Mouse (Mus musculus): ENCODE data around the gene Scand1. TPM values are rescaled to one million over a fixed set of nuclear protein-coding genes. Genes with fewer than 3 reads are reported as not detected.

The Scand1 gene
- polyA plus RNA-seq, 1 experiment from 2014 or later = 57.4 TPM

GRCm38 (mm10) chr2:156304351-156304750, 8.2 kb downstream of the Scand1 start:
- Histone ChIP-seq H3K9me3 (replicated peaks) (no peaks in the 10 kb centered on the region), H3K9ac (no peak overlapping the region), H3K4me2 (no peak overlapping the region), H3K36me3 (peaks cover 52% of the 10 kb centered on the region), H3K27me3 (replicated peaks) (no peaks in the 10 kb centered on the region), H3K27ac (no peak overlapping the region), H3K4me3 (no peak overlapping the region), H3K4me1 (peaks cover 10% of the 10 kb centered on the region)
- no peak for ATAC-seq
- WGBS (ENCODE audit: insufficient replicate concordance) = 81% methylated on average over 4 of the region's 4 CpGs

GRCm38 (mm10) chr2:156302063-156302462, 10.4 kb downstream of the Scand1 start:
- Histone ChIP-seq H3K27me3 (replicated peaks) (no peaks in the 10 kb centered on the region), H3K9me3 (replicated peaks) (no peaks in the 10 kb centered on the region), H3K9ac (no peak overlapping the region), H3K27ac (no peak overlapping the region), H3K36me3 (peaks cover 61% of the 10 kb centered on the region), H3K4me1 (peaks cover 10% of the 10 kb centered on the region), H3K4me3 (no peak overlapping the region), H3K4me2 (no peak overlapping the region)
- ATAC-seq = no peak
- WGBS (ENCODE audit: insufficient replicate concordance) = 63% methylated on average over 4 of the region's 4 CpGs

DNA sequence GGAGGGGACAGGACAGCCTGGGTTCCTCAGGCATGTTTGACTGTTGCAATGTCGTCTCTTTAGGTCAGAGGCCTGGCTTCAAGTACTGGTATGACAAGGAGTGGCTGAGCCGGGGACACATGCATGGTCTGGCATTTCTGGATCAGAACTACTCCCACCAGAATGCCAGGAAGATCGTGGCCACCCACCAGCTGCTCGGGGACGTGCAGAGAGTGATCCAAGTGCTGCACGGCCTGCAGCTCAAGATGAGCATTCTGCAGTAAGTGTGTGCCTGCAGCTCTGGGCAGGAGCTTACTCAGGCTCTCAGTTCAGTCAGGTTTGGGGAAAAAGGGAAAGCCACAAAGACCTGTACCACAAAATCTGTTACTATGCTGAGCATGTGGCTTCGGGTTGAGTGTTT, 14.0 kb downstream of the Scand1 start:
- Histone ChIP-seq H3K36me3 (peaks cover 70% of the 10 kb centered on the region), H3K9ac (no peak overlapping the region), H3K4me1 (peaks cover 10% of the 10 kb centered on the region), H3K9me3 (replicated peaks) (no peaks in the 10 kb centered on the region), H3K27ac (no peak overlapping the region), H3K4me2 (no peak overlapping the region), H3K4me3 (no peak overlapping the region), H3K27me3 (replicated peaks) (no peaks in the 10 kb centered on the region)
- 80% methylated on average over 7 of the region's 7 CpGs for WGBS (ENCODE audit: insufficient replicate concordance)
- ATAC-seq = no peak

GRCm38 (mm10) chr2:156297653-156298052, 14.9 kb downstream of the Scand1 start:
- no peak overlapping the region for H3K4me3 ChIP-seq
- H3K9me3 ChIP-seq (replicated peaks) = no peaks in the 10 kb centered on the region
- no peak overlapping the region for H3K4me2 ChIP-seq
- WGBS (ENCODE audit: insufficient replicate concordance) = 76% methylated on average over 3 of the region's 3 CpGs
- H3K4me1 ChIP-seq = peaks cover 10% of the 10 kb centered on the region
- no peak for ATAC-seq
- H3K36me3 ChIP-seq = peaks cover 72% of the 10 kb centered on the region
- no peak overlapping the region for H3K27ac ChIP-seq
- H3K9ac ChIP-seq = no peak overlapping the region
- no peaks in the 10 kb centered on the region for H3K27me3 ChIP-seq (replicated peaks)

- H3K4me3 ChIP-seq = no peak overlapping the region
- H3K9ac ChIP-seq = no peak overlapping the region
- 86% methylated on average over 3 of the region's 3 CpGs for WGBS (ENCODE audit: insufficient replicate concordance)
- no peak overlapping the region for H3K27ac ChIP-seq
- no peak for ATAC-seq
- H3K4me2 ChIP-seq = no peak overlapping the region
- H3K9me3 ChIP-seq (replicated peaks) = no peaks in the 10 kb centered on the region
- no peaks in the 10 kb centered on the region for H3K27me3 ChIP-seq (replicated peaks)
- H3K36me3 ChIP-seq = peaks cover 70% of the 10 kb centered on the region
- H3K4me1 ChIP-seq = no peaks in the 10 kb centered on the region
Observed at GRCm38 (mm10) chr2:156296190-156296589, 16.3 kb downstream of the Scand1 start.

DNA sequence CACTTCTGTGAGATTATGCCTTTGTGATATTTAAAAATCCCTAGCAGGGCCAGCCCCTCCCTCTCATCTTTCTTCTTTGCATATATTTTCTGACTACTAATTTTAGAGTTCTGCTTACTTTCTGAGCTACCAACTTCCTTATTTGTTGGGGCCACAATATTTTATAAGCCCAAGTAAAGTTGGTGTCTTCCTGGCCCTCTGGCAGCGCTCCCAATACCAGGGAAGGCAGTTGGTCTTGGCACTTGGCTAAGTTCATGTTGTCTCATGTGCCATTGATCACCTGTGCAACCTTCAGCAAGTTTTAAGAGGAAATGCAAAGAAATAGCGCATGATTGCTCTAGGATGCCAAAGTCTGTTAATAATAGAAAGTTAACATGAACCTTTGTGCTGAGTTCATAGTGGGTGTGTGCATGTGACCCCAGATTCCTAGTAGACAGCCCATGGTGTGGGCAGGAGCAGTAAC, 16.9 kb downstream of the Scand1 start:
- Histone ChIP-seq H3K4me1 (no peaks in the 10 kb centered on the region), H3K36me3 (peaks cover 71% of the 10 kb centered on the region), H3K27ac (no peak overlapping the region), H3K9me3 (replicated peaks) (no peaks in the 10 kb centered on the region), H3K4me3 (no peak overlapping the region), H3K9ac (no peak overlapping the region), H3K27me3 (replicated peaks) (no peaks in the 10 kb centered on the region), H3K4me2 (no peak overlapping the region)
- ATAC-seq = no peak
- 86% methylated on average over 2 of the region's 2 CpGs for WGBS (ENCODE audit: insufficient replicate concordance)

- Histone ChIP-seq H3K9me3 (replicated peaks) (no peaks in the 10 kb centered on the region), H3K9ac (no peak overlapping the region), H3K4me1 (no peaks in the 10 kb centered on the region), H3K27ac (no peak overlapping the region), H3K4me3 (no peak overlapping the region), H3K27me3 (replicated peaks) (no peaks in the 10 kb centered on the region), H3K4me2 (no peak overlapping the region), H3K36me3 (peaks cover 73% of the 10 kb centered on the region)
- no peak for ATAC-seq
- WGBS (ENCODE audit: insufficient replicate concordance) = 54% methylated on average over 1 of the region's 1 CpGs
Observed at GRCm38 (mm10) chr2:156291998-156292397, 20.5 kb downstream of the Scand1 start.

DNA sequence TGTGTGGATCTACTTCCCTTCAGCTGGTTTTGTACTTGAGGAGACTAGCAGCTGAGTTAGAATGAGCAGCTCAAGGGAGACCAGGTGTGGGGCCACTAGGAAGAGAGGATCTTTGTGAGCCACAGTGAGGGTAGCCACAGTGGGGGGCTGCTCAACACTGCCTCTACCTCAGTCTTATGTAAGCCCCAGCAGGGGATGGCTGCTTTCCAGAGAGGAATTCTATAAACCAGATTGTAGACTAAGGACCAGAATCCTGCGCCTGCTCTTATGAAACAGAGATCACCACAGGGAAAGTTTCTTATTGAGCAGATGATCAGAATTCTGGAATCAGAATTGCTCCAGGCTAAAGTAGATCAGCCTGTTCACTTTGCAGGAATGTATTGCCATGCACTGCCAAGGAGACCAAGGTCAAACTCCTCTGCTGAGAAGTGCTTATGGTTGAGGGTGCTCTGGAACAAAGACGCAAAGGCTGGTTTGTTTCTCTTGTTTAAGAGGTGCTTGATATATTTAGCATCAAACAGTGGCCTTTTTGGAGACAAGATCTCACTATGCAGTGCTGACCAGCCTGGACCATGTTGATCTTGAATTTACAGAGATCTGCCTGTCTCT, 22.8 kb downstream of the Scand1 start:
- Histone ChIP-seq H3K4me3 (no peak overlapping the region), H3K27me3 (replicated peaks) (no peaks in the 10 kb centered on the region), H3K4me2 (no peak overlapping the region), H3K9me3 (replicated peaks) (no peaks in the 10 kb centered on the region), H3K36me3 (peaks cover 76% of the 10 kb centered on the region), H3K27ac (no peak overlapping the region), H3K9ac (no peak overlapping the region), H3K4me1 (no peaks in the 10 kb centered on the region)
- 76% methylated on average over 2 of the region's 2 CpGs for WGBS (ENCODE audit: insufficient replicate concordance)
- ATAC-seq = no peak

DNA sequence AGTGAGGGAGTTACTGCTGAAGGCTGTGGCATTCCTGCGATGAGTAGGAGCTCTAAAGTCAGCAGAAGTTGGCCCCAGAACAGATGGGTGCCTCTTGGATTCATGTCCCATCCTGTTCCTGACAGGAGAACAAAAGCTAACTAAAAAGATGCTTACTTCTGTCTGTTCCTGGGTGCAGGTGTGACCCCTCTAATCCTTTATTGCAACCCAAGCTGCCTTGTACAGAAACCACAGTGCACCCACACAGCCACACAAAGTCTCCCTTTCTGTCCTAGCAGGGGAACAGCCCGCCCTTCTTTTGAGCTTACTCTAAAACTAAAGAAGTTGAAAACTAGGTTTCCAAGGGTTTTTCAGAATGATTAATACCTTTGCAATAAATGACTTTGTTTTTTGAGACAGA, 24.3 kb downstream of the Scand1 start:
- Histone ChIP-seq H3K4me1 (no peaks in the 10 kb centered on the region), H3K9me3 (replicated peaks) (no peaks in the 10 kb centered on the region), H3K4me2 (no peak overlapping the region), H3K36me3 (peaks cover 63% of the 10 kb centered on the region), H3K27me3 (replicated peaks) (no peaks in the 10 kb centered on the region), H3K9ac (no peak overlapping the region), H3K4me3 (no peak overlapping the region), H3K27ac (no peak overlapping the region)
- no peak for ATAC-seq
- 70% methylated on average over 2 of the region's 2 CpGs for WGBS (ENCODE audit: insufficient replicate concordance)

GRCm38 (mm10) chr2:156286733-156287132, 25.8 kb downstream of the Scand1 start:
- Histone ChIP-seq H3K9ac (no peak overlapping the region), H3K4me3 (no peak overlapping the region), H3K9me3 (replicated peaks) (no peaks in the 10 kb centered on the region), H3K4me1 (no peaks in the 10 kb centered on the region), H3K27ac (no peak overlapping the region), H3K4me2 (no peak overlapping the region), H3K27me3 (replicated peaks) (no peaks in the 10 kb centered on the region), H3K36me3 (peaks cover 65% of the 10 kb centered on the region)
- no peak for ATAC-seq
- 76% methylated on average over 4 of the region's 4 CpGs for WGBS (ENCODE audit: insufficient replicate concordance)

DNA sequence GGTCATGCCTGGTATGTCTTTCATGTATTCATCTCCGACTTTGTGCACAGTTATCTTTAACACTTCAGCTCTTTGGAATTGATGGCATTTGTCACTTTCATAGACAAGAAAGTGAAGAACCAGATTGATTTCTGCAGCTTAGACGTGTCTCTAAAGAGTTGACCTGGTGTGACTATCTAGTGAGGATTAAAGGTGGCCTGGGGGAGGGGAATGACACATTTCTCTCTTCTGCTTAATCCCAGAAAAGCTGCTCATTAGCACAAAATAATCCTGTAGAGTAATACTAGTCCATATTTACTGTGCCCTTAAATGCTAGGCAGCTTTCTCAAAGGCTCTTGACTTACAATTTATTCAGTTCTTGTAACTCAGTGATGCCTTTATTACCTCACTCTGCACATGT, 27.3 kb downstream of the Scand1 start:
- H3K36me3 ChIP-seq = peaks cover 63% of the 10 kb centered on the region
- no peak overlapping the region for H3K27ac ChIP-seq
- no peak overlapping the region for H3K9ac ChIP-seq
- no peak overlapping the region for H3K4me2 ChIP-seq
- H3K9me3 ChIP-seq (replicated peaks) = no peaks in the 10 kb centered on the region
- H3K4me1 ChIP-seq = no peaks in the 10 kb centered on the region
- no peaks in the 10 kb centered on the region for H3K27me3 ChIP-seq (replicated peaks)
- H3K4me3 ChIP-seq = no peak overlapping the region
- ATAC-seq = no peak
- 63% methylated on average over 2 of the region's 2 CpGs for WGBS (ENCODE audit: insufficient replicate concordance)

GRCm38 (mm10) chr2:156281227-156281626, 31.3 kb downstream of the Scand1 start:
- Histone ChIP-seq H3K27ac (no peak overlapping the region), H3K4me3 (no peak overlapping the region), H3K9me3 (replicated peaks) (no peaks in the 10 kb centered on the region), H3K36me3 (peaks cover 49% of the 10 kb centered on the region), H3K9ac (no peak overlapping the region), H3K4me1 (peaks cover 11% of the 10 kb centered on the region), H3K27me3 (replicated peaks) (no peaks in the 10 kb centered on the region), H3K4me2 (no peak overlapping the region)
- 70% methylated on average over 4 of the region's 4 CpGs for WGBS (ENCODE audit: insufficient replicate concordance)
- no peak for ATAC-seq
